In the genomic region with DNA sequence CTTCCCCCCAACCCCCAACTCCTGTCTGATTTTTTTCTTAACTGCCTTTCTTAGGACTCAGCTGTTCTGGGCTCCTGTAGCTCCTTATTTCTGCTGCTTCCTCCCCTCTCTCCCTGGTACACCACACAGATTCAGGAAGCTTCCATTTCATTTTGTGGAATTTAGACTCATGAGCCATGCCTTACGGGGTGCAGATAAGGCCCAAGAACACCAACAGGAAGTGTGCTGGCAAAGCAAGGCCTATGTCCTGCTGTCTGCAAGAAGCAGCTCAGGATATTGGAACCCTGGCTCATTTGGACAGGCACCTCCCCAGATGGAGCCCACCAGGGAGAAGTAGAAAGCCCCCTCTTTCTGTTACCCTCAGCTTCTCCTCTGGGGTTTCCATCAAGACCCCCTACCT, we compare ENCODE assay signal across 20 mouse cellular contexts. TPM values are rescaled to one million over a fixed set of nuclear protein-coding genes. Genes with fewer than 3 reads are reported as not detected.
DNase-seq lines count a peak whose midpoint lies in the region; ATAC-seq and TF ChIP-seq lines count a peak whose summit lies in the region.
"Had no signal": no experiment of that assay in that cellular context is flagged by ENCODE, and none has a peak within 500 bp of the region (broad histone marks: within the 10 kb centered on the region; RNA-seq: fewer than 3 reads in every experiment).

No protein-coding gene starts in this region.

- H3K9ac ChIP-seq in MEL (ENCODE audit: control insufficient read depth, low read depth, low read length, poor library complexity, severe bottlenecking): no peak overlapping the region
- H3K9ac ChIP-seq: embryonic facial prominence, embryonic 12.5 days; forebrain, embryonic 13.5 days; forebrain, embryonic 15.5 days; forebrain, postnatal 0 days had no signal

- no peak for ATAC-seq in granulocyte monocyte progenitor cell, adult 5-6 weeks (replicated peaks; ENCODE audit: poor library complexity, severe bottlenecking)
- ATAC-seq: forebrain, embryonic 13.5 days; forebrain, embryonic 15.5 days; forebrain, postnatal 0 days had no signal

- WGBS in heart, embryonic 10.5 days: 63% methylated on average over 1 of the region's 1 CpGs

- no peak for TF ChIP-seq RAD21 in MEL (IDR thresholded peaks at IDR 0.05; ENCODE audit: low read depth, low read length)

- TF ChIP-seq CTCF in MEL (IDR thresholded peaks at IDR 0.05 in 2 of 3, conservative IDR thresholded peaks at IDR 0.05 in 1 of 3; ENCODE audit: control insufficient read depth in 1 of 3, insufficient read depth in 1 of 3, low read depth in 2 of 3, low read length in 3 of 3, poor library complexity in 1 of 3, severe bottlenecking in 1 of 3): no peak

- DNase-seq in heart, embryonic 10.5 days (ENCODE audit: low spot score): no peak
- DNase-seq in heart, postnatal 14 days: no peak
- DNase-seq in 416B (ENCODE audit: low read depth): peak; percentile 45
- peak; percentile 28 for DNase-seq in MEL (ENCODE audit: low read depth, low spot score)
- no peak for DNase-seq in thymus, adult 18-20 months
- DNase-seq: adrenal gland, adult 2 months; adrenal gland, postnatal 25 days; cerebellum, adult 11 months; cerebellum, adult 18-20 months; cerebellum, adult 8-10 months; cerebellum, adult 9-11 months; cerebellum, postnatal 14 days; cerebellum, postnatal 36 days; forebrain, postnatal 0 days had no signal

- no peak for TF ChIP-seq POLR2A in MEL (IDR thresholded peaks at IDR 0.05; ENCODE audit: control insufficient read depth in 1 of 2, insufficient read depth in 1 of 2, low read depth in 1 of 2, low read length in 2 of 2, poor library complexity in 1 of 2)

- H3K4me3 ChIP-seq in heart, embryonic 10.5 days: no peak overlapping the region
- no peak overlapping the region for H3K4me3 ChIP-seq in MEL (ENCODE audit: control insufficient read depth in 1 of 2, insufficient read depth in 1 of 2, low read depth in 2 of 2, low read length in 2 of 2)
- H3K4me3 ChIP-seq: embryonic facial prominence, embryonic 10.5 days; embryonic facial prominence, embryonic 12.5 days; forebrain, embryonic 13.5 days; forebrain, embryonic 15.5 days had no signal

- peak overlapping the region; percentile 57; the same call in 1 of the 2 replicates for H3K27ac ChIP-seq in heart, embryonic 10.5 days
- no peak overlapping the region for H3K27ac ChIP-seq in MEL (ENCODE audit: control insufficient read depth, low read depth, low read length)
- H3K27ac ChIP-seq: embryonic facial prominence, embryonic 10.5 days; embryonic facial prominence, embryonic 12.5 days; forebrain, embryonic 13.5 days; forebrain, embryonic 15.5 days had no signal

- peaks cover 36% of the 10 kb centered on the region for H3K4me1 ChIP-seq in heart, embryonic 10.5 days
- peaks cover 2 to 14% of the 10 kb centered on the region in 2 experiments; a peak in 3 of 4 replicates for H3K4me1 ChIP-seq in MEL (ENCODE audit: control insufficient read depth in 1 of 2, insufficient read depth in 2 of 2, low read length in 2 of 2)
- H3K4me1 ChIP-seq: forebrain, embryonic 15.5 days had no signal

- no peaks in the 10 kb centered on the region for H3K9me3 ChIP-seq in heart, embryonic 10.5 days
- no peaks in the 10 kb centered on the region for H3K9me3 ChIP-seq in MEL (replicated peaks; ENCODE audit: insufficient read depth, low read length)
- H3K9me3 ChIP-seq: embryonic facial prominence, embryonic 10.5 days; embryonic facial prominence, embryonic 12.5 days; forebrain, embryonic 13.5 days; forebrain, embryonic 15.5 days; G1E had no signal

- H3K27me3 ChIP-seq in heart, embryonic 10.5 days (ENCODE audit: insufficient read depth, poor library complexity, severe bottlenecking): no peaks in the 10 kb centered on the region
- no peaks in the 10 kb centered on the region for H3K27me3 ChIP-seq in MEL (ENCODE audit: control insufficient read depth in 1 of 2, insufficient read depth in 2 of 2, low read length in 2 of 2)
- H3K27me3 ChIP-seq: embryonic facial prominence, embryonic 12.5 days; forebrain, embryonic 13.5 days; forebrain, embryonic 15.5 days had no signal

- intact Hi-C loops in heart, postnatal 14 days (cut with DNase I): no loop called here

- peaks cover 6% of the 10 kb centered on the region for H3K36me3 ChIP-seq in heart, embryonic 10.5 days
- peaks cover 0 to 8% of the 10 kb centered on the region in 2 experiments; a peak in 2 of 4 replicates for H3K36me3 ChIP-seq in MEL (ENCODE audit: control insufficient read depth in 1 of 2, insufficient read depth in 2 of 2, low read length in 2 of 2)
- H3K36me3 ChIP-seq: embryonic facial prominence, embryonic 12.5 days; forebrain, embryonic 15.5 days had no signal

- TF ChIP-seq EP300 in MEL (IDR thresholded peaks at IDR 0.05; ENCODE audit: low read depth in 1 of 2, low read length in 2 of 2): no peak

- H3K79me2 ChIP-seq in MEL (ENCODE audit: control insufficient read depth, insufficient read depth, low read length, poor library complexity): no peaks in the 10 kb centered on the region

TF ChIP-seq in MEL, 35 proteins besides CTCF, POLR2A, EP300 and RAD21:
- TF ChIP-seq KAT2A (conservative IDR thresholded peaks at IDR 0.05; ENCODE audit: low read depth, low read length) (no peak), USF1 (IDR thresholded peaks at IDR 0.05; ENCODE audit: low read depth, low read length) (no peak), GATA1 (IDR thresholded peaks at IDR 0.05; ENCODE audit: low read depth, low read length) (0 out of 2 replicates have a peak, but pooled peaks have one; percentile 11)

RNA-seq across cellular contexts. Expression of gene Ahsa1, which starts 15.5 kb away (rescaled TPM):
- 237 and 277 TPM in 2 replicates for polyA plus RNA-seq in heart, embryonic 10.5 days (2016; fragmentation: Nextera tagmentation; extraction: Ambion mirVana)
- 100 to 1,000 TPM; 103 to 107 TPM for total RNA-seq in heart, postnatal 14 days (2021)
- total RNA-seq in MEL (2012; rRNA removed): 414 and 424 TPM in 2 replicates
- 100 to 1,000 TPM in 1 of 2 experiments, not detected in 1; 403 TPM for polyA plus RNA-seq in MEL (2012; ENCODE audit: insufficient read depth in 1 of 2, insufficient read length in 2 of 2, low read depth in 1 of 2, low replicate concordance in 2 of 2, missing spikeins in 1 of 2)
- total RNA-seq in granulocyte monocyte progenitor cell, adult 5-6 weeks (2014; fragmentation: Nextera tagmentation): 174 and 185 TPM in 2 replicates
- total RNA-seq in granulocyte monocyte progenitor cell, adult 5-6 weeks (2017): 310 and 324 TPM in 2 replicates

RNA-seq across cellular contexts. Expression of gene Vipas39, which starts 15.7 kb away (rescaled TPM):
- polyA plus RNA-seq in heart, embryonic 10.5 days (2016; fragmentation: Nextera tagmentation; extraction: Ambion mirVana): 37.4 and 39.7 TPM in 2 replicates
- total RNA-seq in heart, postnatal 14 days (2021): 10 to 100 TPM; 28.9 to 29.8 TPM
- total RNA-seq in MEL (2012; rRNA removed): 18.2 and 19.7 TPM in 2 replicates
- 10 to 100 TPM in 1 of 2 experiments, not detected in 1; 23.0 TPM for polyA plus RNA-seq in MEL (2012; ENCODE audit: insufficient read depth in 1 of 2, insufficient read length in 2 of 2, low read depth in 1 of 2, low replicate concordance in 2 of 2, missing spikeins in 1 of 2)
- 25.9 and 56.4 TPM in 2 replicates for total RNA-seq in granulocyte monocyte progenitor cell, adult 5-6 weeks (2014; fragmentation: Nextera tagmentation)
- 27.2 and 31.0 TPM in 2 replicates for total RNA-seq in granulocyte monocyte progenitor cell, adult 5-6 weeks (2017)

RNA-seq across cellular contexts. Expression of gene Ism2, which starts 17.7 kb away (rescaled TPM):
- 0.71 and 0.84 TPM in 2 replicates for polyA plus RNA-seq in heart, embryonic 10.5 days (2016; fragmentation: Nextera tagmentation; extraction: Ambion mirVana)
- under 1 TPM in 1 of 2 experiments, not detected in 1; 0.15 TPM for total RNA-seq in heart, postnatal 14 days (2021)
- not detected in 2 replicates for total RNA-seq in MEL (2012; rRNA removed)
- not detected for polyA plus RNA-seq in MEL (2012; ENCODE audit: insufficient read depth in 1 of 2, insufficient read length in 2 of 2, low read depth in 1 of 2, low replicate concordance in 2 of 2, missing spikeins in 1 of 2)
- total RNA-seq in granulocyte monocyte progenitor cell, adult 5-6 weeks (2014; fragmentation: Nextera tagmentation): not detected in 2 replicates
- total RNA-seq in granulocyte monocyte progenitor cell, adult 5-6 weeks (2017): not detected in 2 replicates
- total RNA-seq: adrenal gland, adult 2 months; adrenal gland, postnatal 25 days had no signal
- polyA plus RNA-seq: G1E had no signal

RNA-seq across cellular contexts. Expression of gene Noxred1, which starts 43.2 kb away (rescaled TPM):
- polyA plus RNA-seq in heart, embryonic 10.5 days (2016; fragmentation: Nextera tagmentation; extraction: Ambion mirVana): 0.80 and 0.90 TPM in 2 replicates
- under 1 TPM; 0.33 to 0.66 TPM for total RNA-seq in heart, postnatal 14 days (2021)
- total RNA-seq in MEL (2012; rRNA removed): 0.19 and 0.23 TPM in 2 replicates
- polyA plus RNA-seq in MEL (2012; ENCODE audit: insufficient read depth in 1 of 2, insufficient read length in 2 of 2, low read depth in 1 of 2, low replicate concordance in 2 of 2, missing spikeins in 1 of 2): under 1 TPM in 1 of 2 experiments, not detected in 1; 0.17 TPM
- 1.8 TPM in 1 of 2 replicates, not detected in the other for total RNA-seq in granulocyte monocyte progenitor cell, adult 5-6 weeks (2014; fragmentation: Nextera tagmentation)
- not detected in 2 replicates for total RNA-seq in granulocyte monocyte progenitor cell, adult 5-6 weeks (2017)
- polyA plus RNA-seq: adrenal gland, adult 2 months; G1E had no signal

Comparison
In these comparisons a context has a peak if more than half of its experiments do, and no peak if none do; other contexts are left out.
1. DNase-seq: peak in 416B (single experiment) and MEL (single experiment); none in heart, embryonic 10.5 days (single experiment), heart, postnatal 14 days (0 of 2) and thymus, adult 18-20 months (0 of 2).